Mouse (Mus musculus) adrenal gland, adult 10 weeks (tissue): ENCODE measurements around the gene Bcs1l. TPM values are rescaled to one million over a fixed set of nuclear protein-coding genes. Genes with fewer than 3 reads are reported as not detected.

ENCODE experiments used
- polyA plus RNA-seq: library from polyadenylated mRNA; stranded (reverse); fragments of 350-450 nt; fragmentation: Illumina TruSeq; extraction: RNeasy Lipid Tissue Mini Kit (QIAGEN cat#74804); gene quantifications from one replicate; pipeline ENCODE4 v1.2.3, GENCODE M21; 2014; ENCODE audit warnings: low read depth, low replicate concordance

Gene Bcs1l
- 8.0 TPM for polyA plus RNA-seq

GRCm38 (mm10) chr1:74587773-74588445 is at the start of gene Bcs1l, which contains the start of gene Zfp142:
TSS of gene Bcs1l (plus strand) at chr1:74588289.
TSS of gene Zfp142 (minus strand) at chr1:74588246.

GRCm38 (mm10) chr1:74542451-74542961 is 45.6 kb upstream of the Bcs1l start, which contains the start of gene Plcd4:
TSS of gene Plcd4 (plus strand) at chr1:74542888.

GRCm38 (mm10) chr1:74544184-74544583 is 43.9 kb upstream of the Bcs1l start, which contains the start of gene Usp37:
TSS of gene Usp37 (minus strand) at chr1:74544284.

GRCm38 (mm10) chr1:74601267-74601962 is 13.3 kb downstream of the Bcs1l start, which contains the start of the genes Rnf25 and Stk36:
TSS of gene Rnf25 (minus strand) at chr1:74601397.
TSS of gene Stk36 (plus strand) at chr1:74601445.

Other genes starting within 250 kb of the Bcs1l start
- gene Catip, start 226.2 kb upstream of the Bcs1l start, polyA plus RNA-seq: 0.29 TPM
- gene Slc11a1, start 213.1 kb upstream of the Bcs1l start, polyA plus RNA-seq: 1.2 TPM
- 23.3 TPM for gene Ctdsp1, start 196.8 kb upstream of the Bcs1l start, polyA plus RNA-seq
- 0.64 TPM for gene Vil1, start 178.9 kb upstream of the Bcs1l start, polyA plus RNA-seq
- gene Cnot9, start 82.2 kb upstream of the Bcs1l start, polyA plus RNA-seq: 30.3 TPM
- 0.52 TPM for gene Plcd4, start 45.4 kb upstream of the Bcs1l start, polyA plus RNA-seq
- 21.5 TPM for gene Usp37, start 44.0 kb upstream of the Bcs1l start, polyA plus RNA-seq
- gene Zfp142, start within 50 bp of the Bcs1l start, polyA plus RNA-seq: 5.2 TPM
- 13.6 TPM for gene Rnf25, start 13.1 kb downstream of the Bcs1l start, polyA plus RNA-seq
- 1.3 TPM for gene Stk36, start 13.2 kb downstream of the Bcs1l start, polyA plus RNA-seq
- 17.4 TPM for gene Ttll4, start 73.5 kb downstream of the Bcs1l start, polyA plus RNA-seq
- gene Cyp27a1, start 125.3 kb downstream of the Bcs1l start, polyA plus RNA-seq: 1.8 TPM
- gene Prkag3, start 160.9 kb downstream of the Bcs1l start, polyA plus RNA-seq: 0.41 TPM
- gene Wnt6, start 183.6 kb downstream of the Bcs1l start, polyA plus RNA-seq: 0.93 TPM
- not detected for gene Wnt10a, start 203.2 kb downstream of the Bcs1l start, polyA plus RNA-seq